Mouse (Mus musculus) c-Kit-positive CD71-positive TER-119-positive erythroid progenitor cells, embryonic 14.5 days (primary cell): ENCODE results near the gene Snx30.
"Not testable (repeated sequence)": the region's sequence is repeated elsewhere in the genome, so short reads cannot be mapped to it uniquely, and the experiment has no call there.

Experiments used
- DNase-seq: peaks from one replicate; pipeline ENCODE4 v3.0.0-alpha.2; 2013; ENCODE audit warnings: low spot score

The Snx30 gene

GRCm38 (mm10) chr4:59805181-59805967 lies at the start of gene Snx30:
Gene Snx30 (plus strand): TSS chr4:59805840.
- DNase-seq = peak; percentile 84

GRCm38 (mm10) chr4:59756332-59757082 lies 49.1 kb upstream of the Snx30 start:
- DNase-seq = no peak

GRCm38 (mm10) chr4:59757452-59758435 lies 47.9 kb upstream of the Snx30 start:
- no peak for DNase-seq

- DNase-seq = no peak
Observed at GRCm38 (mm10) chr4:59760016-59760415, 45.6 kb upstream of the Snx30 start.

- DNase-seq = no peak
Observed at GRCm38 (mm10) chr4:59760636-59761364, 44.8 kb upstream of the Snx30 start.

- no peak for DNase-seq
Observed at GRCm38 (mm10) chr4:59761365-59761729, 44.3 kb upstream of the Snx30 start.

- no peak for DNase-seq
Observed at GRCm38 (mm10) chr4:59764950-59765349, 40.7 kb upstream of the Snx30 start.

- DNase-seq = no peak
Observed at GRCm38 (mm10) chr4:59765385-59766005, 40.1 kb upstream of the Snx30 start.

- no peak for DNase-seq
Observed at GRCm38 (mm10) chr4:59767717-59768116, 37.9 kb upstream of the Snx30 start.

- DNase-seq = no peak
Observed at GRCm38 (mm10) chr4:59772171-59772879, 33.3 kb upstream of the Snx30 start.

GRCm38 (mm10) chr4:59777828-59778227 lies 27.8 kb upstream of the Snx30 start:
- DNase-seq = no peak

- no peak for DNase-seq
Observed at GRCm38 (mm10) chr4:59780568-59780967, 25.1 kb upstream of the Snx30 start.

GRCm38 (mm10) chr4:59782853-59783684 lies 22.6 kb upstream of the Snx30 start:
- no peak for DNase-seq

GRCm38 (mm10) chr4:59783685-59784279 lies 21.9 kb upstream of the Snx30 start:
- peak; percentile 98 for DNase-seq

- no peak for DNase-seq
Observed at GRCm38 (mm10) chr4:59785412-59785811, 20.2 kb upstream of the Snx30 start.

GRCm38 (mm10) chr4:59786661-59787060 lies 19.0 kb upstream of the Snx30 start:
- peak; percentile 70 for DNase-seq

- DNase-seq = no peak
Observed at GRCm38 (mm10) chr4:59787126-59787525, 18.5 kb upstream of the Snx30 start.

- DNase-seq = no peak
Observed at GRCm38 (mm10) chr4:59789015-59789414, 16.6 kb upstream of the Snx30 start.

GRCm38 (mm10) chr4:59793626-59794025 lies 12.0 kb upstream of the Snx30 start:
- DNase-seq = not testable (repeated sequence)
